Mouse (Mus musculus): Measurements from ENCODE around the gene Plekhn1.

The Plekhn1 gene

DNA sequence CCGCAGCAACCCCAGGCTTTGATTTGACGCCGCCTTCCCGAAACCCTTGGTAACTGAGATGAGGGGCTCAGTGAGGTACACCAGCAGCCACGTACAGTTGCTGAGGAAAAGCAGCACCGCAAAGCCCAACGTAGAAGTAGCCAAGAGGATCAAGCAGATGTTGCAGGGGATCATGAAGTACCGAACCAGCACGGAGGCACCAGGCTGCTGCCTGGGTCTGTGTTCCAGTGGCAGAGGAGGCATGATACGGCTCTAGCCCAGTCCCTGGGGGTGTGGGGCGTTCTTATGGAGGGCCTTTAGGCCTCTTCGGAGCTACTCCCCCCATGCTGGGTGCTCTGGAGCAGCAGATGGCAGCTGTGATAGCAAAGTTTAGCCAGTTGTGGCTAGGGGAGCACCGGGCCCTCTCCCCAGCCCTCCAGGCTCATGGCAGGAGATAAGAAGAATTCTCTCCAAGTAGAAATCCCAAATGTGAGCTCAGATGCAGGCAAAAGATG, 49.2 kb downstream of the Plekhn1 start:
- no peak for DNase-seq (ENCODE audit: low read depth, low spot score)

DNA sequence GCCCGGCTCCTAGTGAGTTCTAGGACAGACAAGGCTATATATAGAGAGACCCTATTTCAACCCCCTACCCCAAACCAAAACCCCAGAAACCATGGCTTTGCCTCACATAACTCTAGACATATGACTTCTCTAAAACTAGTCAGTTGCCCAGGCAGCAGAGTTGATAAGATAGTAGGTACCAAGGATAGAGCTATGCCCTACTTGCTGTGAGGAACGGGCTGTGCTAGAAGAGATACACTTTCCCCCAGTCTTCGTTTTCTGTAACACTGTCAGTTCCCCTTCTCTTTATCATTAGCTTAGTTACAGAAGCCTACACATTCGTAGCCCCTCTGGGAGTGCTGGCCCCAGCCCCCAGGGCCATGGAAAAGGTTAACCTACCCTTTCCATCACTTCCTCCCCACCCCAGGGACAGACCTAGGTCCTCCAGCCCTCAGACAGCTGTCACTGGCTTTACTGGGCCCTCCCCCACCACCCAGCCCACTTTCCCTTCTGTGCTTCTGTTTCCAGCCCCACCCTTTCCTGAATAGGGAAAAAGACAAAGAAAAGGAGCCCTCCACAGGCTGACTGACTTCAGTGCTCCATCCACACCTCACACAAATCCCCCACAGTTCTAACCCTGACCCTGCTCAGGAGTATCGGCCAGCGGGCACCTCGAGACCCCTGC, 50.2 kb downstream of the Plekhn1 start:
- DNase-seq (ENCODE audit: low read depth, low spot score), result no peak

DNA sequence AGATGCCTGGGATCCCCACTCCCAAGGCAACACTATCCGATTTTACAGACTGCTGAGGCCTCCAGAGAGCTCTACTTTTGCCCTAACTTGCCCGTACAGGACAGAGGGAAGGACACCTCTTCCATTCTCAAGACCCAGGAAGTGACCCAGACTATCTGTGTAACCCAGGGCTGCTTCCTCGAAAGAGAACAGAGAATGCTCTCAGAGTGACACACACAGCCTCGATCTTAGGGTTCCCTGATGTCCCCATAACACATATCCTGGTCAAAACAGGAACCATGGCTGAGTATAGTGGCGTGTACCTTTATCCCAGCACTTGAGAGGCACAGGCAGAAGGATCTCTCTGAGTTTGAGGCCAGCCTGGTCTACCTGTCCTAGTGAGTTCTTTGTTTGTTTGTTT, 50.9 kb downstream of the Plekhn1 start:
- DNase-seq (ENCODE audit: low read depth, low spot score), result no peak

DNA sequence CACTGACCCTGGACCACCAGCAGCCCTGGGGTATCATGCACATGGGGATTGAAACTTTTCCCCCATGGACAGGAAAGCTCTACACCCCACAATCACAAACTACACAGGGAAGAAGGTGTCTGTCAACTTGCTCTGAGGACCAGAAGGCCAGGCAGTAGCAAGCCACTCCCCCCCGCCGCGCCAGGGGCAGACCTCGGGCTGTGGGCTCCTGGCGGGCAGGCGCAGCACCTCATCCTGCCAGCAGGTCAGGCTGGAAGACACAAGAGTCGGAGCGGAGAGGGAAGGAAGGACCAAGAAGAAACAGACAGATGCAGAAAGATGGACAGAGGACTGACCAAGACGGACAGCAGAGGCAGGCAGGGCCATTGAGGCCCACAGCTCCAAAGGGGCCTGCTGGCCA, 57.0 kb downstream of the Plekhn1 start:
- no peak for DNase-seq (ENCODE audit: low read depth, low spot score)

DNA sequence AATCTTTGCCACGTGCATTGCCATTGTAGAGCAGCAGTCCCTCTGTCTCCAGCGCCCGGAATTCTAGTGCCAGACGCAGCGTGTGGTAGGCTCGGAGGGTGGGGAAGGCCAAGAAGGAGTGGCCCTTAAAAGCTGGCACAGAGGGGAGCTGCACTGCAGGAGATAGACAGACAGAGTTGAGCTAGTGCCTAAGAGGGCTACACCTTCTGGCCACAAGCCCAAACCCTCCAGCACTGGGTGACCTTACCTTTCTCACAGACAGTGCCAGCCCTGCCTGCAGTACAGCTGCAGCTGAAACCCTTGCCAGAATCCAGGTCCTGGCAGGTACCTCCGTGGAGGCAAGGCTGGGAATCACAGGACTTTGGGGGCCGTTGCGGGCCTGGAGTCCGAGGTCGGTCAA, 62.8 kb downstream of the Plekhn1 start:
- DNase-seq (ENCODE audit: low read depth, low spot score), result no peak
